In the genomic region with DNA sequence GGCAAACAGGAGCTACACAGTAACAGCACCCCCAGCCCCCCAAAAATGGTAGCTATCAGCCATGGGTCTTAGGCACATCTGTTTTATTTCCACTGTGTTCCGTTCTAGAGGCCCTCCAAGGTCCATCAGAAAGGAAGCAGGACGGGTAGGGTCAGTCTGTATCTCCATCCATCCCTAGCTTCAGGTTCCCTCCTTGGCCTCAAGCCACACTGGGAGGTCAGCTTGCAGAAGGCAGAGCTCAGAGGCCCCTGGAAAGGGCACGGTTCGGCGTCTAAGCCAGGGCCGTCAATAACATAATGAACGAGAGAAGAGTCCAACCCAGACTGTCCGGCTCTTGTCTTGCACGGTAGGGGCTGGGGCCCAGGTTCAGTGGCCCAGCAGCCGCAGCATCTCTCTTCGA, we compare ENCODE assay signal across 10 mouse cellular contexts.
"Had no signal": no experiment of that assay in that cellular context is flagged by ENCODE, and none has a peak within 500 bp of the region (broad histone marks: within the 10 kb centered on the region; RNA-seq: fewer than 3 reads in every experiment).

No protein-coding gene starts in this region.

- DNase-seq: kidney, postnatal 25 days; layer of hippocampus, adult 9-11 months; liver; lung, adult 18-20 months; lung, postnatal 10 days; lung, postnatal 36 days; retina, postnatal 1 day; right cerebral cortex, postnatal 25 days; spleen, adult 18-20 months; thymus, postnatal 25 days had no signal
